Mouse (Mus musculus) heart, embryonic 15.5 days (tissue): Measurements from ENCODE around the gene Nt5dc3. TPM values are rescaled to one million over a fixed set of nuclear protein-coding genes. Genes with fewer than 3 reads are reported as not detected.

Experiments
- ATAC-seq: fragments of 200-750 bp; cut with Nextera tagmentation; replicated peaks from 2 replicates; pipeline ENCODE4 v1.8.0; 2017; ENCODE audit warnings: low read depth, moderate TSS enrichment; ENCODE audit not compliant: insufficient number of reproducible peaks, insufficient read depth, low FRiP score
- H3K27ac ChIP-seq: fragments of 300-500 bp; sonication (generic); 2 replicates; pipeline ENCODE4 v1.5.1; 2015; ENCODE audit warnings: mild to moderate bottlenecking, inconsistent platforms
- H3K27me3 ChIP-seq: fragments of 300-500 bp; sonication (generic); 2 replicates; pipeline ENCODE4 v1.6.1; 2015; ENCODE audit warnings: inconsistent platforms
- H3K36me3 ChIP-seq: fragments of 300-500 bp; sonication (generic); 2 replicates; pipeline ENCODE4 v1.6.1; 2015; ENCODE audit warnings: mild to moderate bottlenecking, inconsistent platforms
- H3K4me1 ChIP-seq: fragments of 300-500 bp; sonication (generic); replicated peaks from 2 replicates; pipeline ENCODE4 v1.6.1; 2015; ENCODE audit warnings: inconsistent platforms
- H3K4me2 ChIP-seq: fragments of 300-500 bp; sonication (generic); 2 replicates; pipeline ENCODE4 v1.6.1; 2015; ENCODE audit warnings: inconsistent platforms, mild to moderate bottlenecking, moderate library complexity
- H3K4me3 ChIP-seq: fragments of 300-500 bp; sonication (generic); 2 replicates; pipeline ENCODE4 v1.5.1; 2015; ENCODE audit warnings: mild to moderate bottlenecking, inconsistent platforms
- H3K9ac ChIP-seq: fragments of 300-500 bp; sonication (generic); 2 replicates; pipeline ENCODE4 v1.6.1; 2015; ENCODE audit warnings: mild to moderate bottlenecking, inconsistent platforms
- H3K9me3 ChIP-seq: fragments of 300-500 bp; sonication (generic); replicated peaks from 2 replicates; pipeline ENCODE4 v1.6.1; 2016; ENCODE audit warnings: inconsistent platforms
- WGBS: fragments of 180-500 bp; shearing (Covaris S2); methylation state at CpG from one replicate; pipeline ENCODE4 v1.1.7; 2015; ENCODE audit warnings: mixed read lengths; 5-methylcytosine and 5-hydroxymethylcytosine counted together
- polyA plus RNA-seq: library from polyadenylated mRNA; unstranded; fragments of >200 nt; fragmentation: Nextera tagmentation; extraction: Ambion mirVana; gene quantifications from 2 replicates; pipeline ENCODE4 v1.2.1, GENCODE M21; 2015

Gene Nt5dc3
- polyA plus RNA-seq, 1 experiment from 2014 or later, result 3.4 TPM

DNA sequence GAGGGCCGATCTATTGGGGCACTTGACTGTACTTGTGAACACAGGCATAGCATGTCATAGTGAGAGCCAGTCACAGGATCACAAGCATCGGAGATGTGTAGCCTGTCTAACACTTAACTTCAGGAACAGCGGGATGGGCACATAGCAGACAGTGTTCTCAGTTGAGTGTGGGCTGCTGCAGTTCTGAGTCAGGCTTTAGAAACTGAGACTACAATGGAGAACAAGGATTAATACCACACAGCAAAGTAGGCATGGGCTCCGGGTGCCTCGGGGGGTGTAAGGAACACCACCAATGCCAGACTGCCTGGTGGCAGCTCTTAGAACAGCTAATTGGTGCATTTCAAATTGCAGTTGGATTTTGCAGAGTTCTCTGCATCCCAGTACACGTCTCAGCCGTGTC is 42.2 kb downstream of the Nt5dc3 start:
- H3K27ac ChIP-seq, result no peak overlapping the region
- H3K4me2 ChIP-seq, result no peak overlapping the region
- no peak for ATAC-seq
- no peaks in the 10 kb centered on the region for H3K27me3 ChIP-seq
- no peak overlapping the region for H3K4me3 ChIP-seq
- H3K36me3 ChIP-seq, result peaks cover 19% of the 10 kb centered on the region; the same call in 1 of the 2 replicates
- H3K4me1 ChIP-seq, result peaks cover 31% of the 10 kb centered on the region
- no peaks in the 10 kb centered on the region for H3K9me3 ChIP-seq
- 93% methylated on average over 7 of the region's 7 CpGs for WGBS
- no peak overlapping the region for H3K9ac ChIP-seq

DNA sequence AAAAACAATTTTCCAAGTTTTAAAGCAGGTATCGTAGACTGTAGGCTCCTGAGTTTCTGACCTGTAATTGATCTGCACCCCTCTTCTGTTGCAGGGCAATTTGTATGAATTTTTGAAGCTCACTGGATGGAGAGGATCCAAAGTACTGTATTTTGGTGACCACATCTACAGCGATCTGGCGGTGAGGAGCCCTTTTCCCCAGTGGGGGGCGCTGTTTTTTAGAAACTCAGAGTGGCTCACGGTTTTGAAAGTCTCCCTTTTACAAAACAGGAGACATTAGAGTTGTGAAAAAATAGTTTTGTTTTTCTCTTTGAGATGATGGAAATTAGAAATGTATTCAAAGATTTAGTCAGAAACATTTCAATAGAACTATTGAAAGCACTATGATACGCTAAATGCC is 45.3 kb downstream of the Nt5dc3 start:
- H3K27me3 ChIP-seq, result no peaks in the 10 kb centered on the region
- H3K4me1 ChIP-seq, result peaks cover 32% of the 10 kb centered on the region
- ATAC-seq, result no peak
- no peaks in the 10 kb centered on the region for H3K9me3 ChIP-seq
- no peak overlapping the region for H3K4me2 ChIP-seq
- H3K27ac ChIP-seq, result no peak overlapping the region
- WGBS, result 82% methylated on average over 6 of the region's 6 CpGs
- no peak overlapping the region for H3K4me3 ChIP-seq
- H3K9ac ChIP-seq, result no peak overlapping the region
- peaks cover 25% of the 10 kb centered on the region; the same call in 1 of the 2 replicates for H3K36me3 ChIP-seq

DNA sequence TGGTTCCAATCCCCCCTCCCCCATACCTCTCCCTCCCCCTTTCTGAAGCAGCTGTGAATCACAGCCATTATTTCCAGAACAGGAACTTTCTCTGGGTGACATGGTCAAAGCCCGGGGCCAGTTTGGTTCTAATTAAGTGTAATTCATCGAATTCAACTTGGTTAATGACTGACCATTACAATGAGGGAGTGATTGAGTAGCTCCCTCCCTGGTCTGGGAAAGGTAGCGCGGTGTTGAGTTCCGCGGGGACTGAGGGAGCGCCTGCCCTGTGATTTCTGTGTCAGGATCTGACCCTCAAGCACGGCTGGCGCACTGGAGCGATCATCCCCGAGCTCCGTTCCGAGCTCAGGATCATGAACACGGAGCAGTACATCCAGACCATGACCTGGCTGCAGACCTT is 46.1 kb downstream of the Nt5dc3 start:
- no peak overlapping the region for H3K4me2 ChIP-seq
- peak overlapping the region; percentile 91 for H3K27ac ChIP-seq
- H3K9ac ChIP-seq, result no peak overlapping the region
- WGBS, result 84% methylated on average over 14 of the region's 14 CpGs
- peaks cover 25% of the 10 kb centered on the region; the same call in 1 of the 2 replicates for H3K36me3 ChIP-seq
- H3K9me3 ChIP-seq, result no peaks in the 10 kb centered on the region
- H3K4me1 ChIP-seq, result peaks cover 25% of the 10 kb centered on the region
- H3K4me3 ChIP-seq, result no peak overlapping the region
- no peak for ATAC-seq
- no peaks in the 10 kb centered on the region for H3K27me3 ChIP-seq

DNA sequence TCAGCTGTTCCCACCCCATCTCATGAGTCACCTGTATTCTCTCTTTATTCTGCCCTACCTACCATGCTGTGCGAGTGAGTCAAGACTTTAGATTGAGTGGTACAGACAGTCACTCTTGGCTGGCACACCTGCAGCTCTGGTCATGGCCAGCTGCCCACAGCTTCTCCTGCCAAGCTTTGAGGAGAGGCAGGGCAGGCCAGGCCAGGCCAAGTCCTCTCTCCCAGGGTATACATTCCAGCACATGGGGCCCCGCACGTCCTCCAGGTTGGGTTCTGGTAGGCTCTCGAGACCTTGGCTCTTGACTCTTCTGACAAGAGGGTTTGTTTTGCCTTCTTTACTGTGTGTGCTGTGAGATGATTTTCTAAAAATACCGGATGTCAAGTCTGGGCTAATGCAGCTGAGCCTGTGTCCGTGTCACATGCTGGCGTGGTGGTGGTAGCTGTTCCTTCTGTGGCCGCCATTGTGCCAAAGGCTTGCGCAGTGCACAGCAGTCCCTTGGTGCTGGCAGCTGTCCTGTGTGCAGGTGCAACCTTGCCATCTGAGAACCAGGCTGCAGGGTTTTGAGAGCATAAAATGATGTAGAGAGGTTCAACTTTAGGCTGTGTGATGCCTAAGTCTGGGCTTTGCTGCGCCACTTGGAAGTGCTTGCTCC is 47.2 kb downstream of the Nt5dc3 start:
- Histone ChIP-seq H3K36me3 (peaks cover 22% of the 10 kb centered on the region; the same call in 1 of the 2 replicates), H3K4me2 (no peak overlapping the region), H3K4me1 (peaks cover 19% of the 10 kb centered on the region), H3K9ac (no peak overlapping the region), H3K9me3 (no peaks in the 10 kb centered on the region), H3K4me3 (no peak overlapping the region), H3K27ac (peak overlapping the region; percentile 91), H3K27me3 (no peaks in the 10 kb centered on the region)
- 47% methylated on average over 10 of the region's 10 CpGs for WGBS
- peak; percentile 92 for ATAC-seq

DNA sequence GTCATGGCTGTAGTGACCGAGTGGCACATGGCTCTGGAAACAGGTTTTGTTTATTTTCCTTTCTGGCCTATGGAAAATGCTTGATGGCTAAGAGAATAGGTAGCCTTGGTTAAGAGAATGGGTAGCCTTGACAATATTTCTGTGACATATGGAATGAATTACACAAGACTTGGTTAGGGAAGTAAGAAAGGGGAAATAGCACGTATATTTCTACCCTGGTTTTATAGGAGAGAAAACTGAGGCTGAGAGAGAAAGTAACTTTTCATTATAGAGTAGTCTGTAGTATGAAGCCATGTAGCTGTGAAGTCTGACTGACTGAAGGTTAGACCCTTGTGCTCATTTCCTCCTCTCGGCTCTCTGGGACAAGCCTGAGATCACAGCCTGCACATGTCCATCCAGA is 48.1 kb downstream of the Nt5dc3 start:
- Histone ChIP-seq H3K4me1 (peaks cover 16% of the 10 kb centered on the region), H3K4me3 (no peak overlapping the region), H3K36me3 (peaks cover 27% of the 10 kb centered on the region; the same call in 1 of the 2 replicates), H3K27me3 (no peaks in the 10 kb centered on the region), H3K4me2 (no peak overlapping the region), H3K27ac (peak overlapping the region; percentile 91), H3K9me3 (no peaks in the 10 kb centered on the region), H3K9ac (no peak overlapping the region)
- 82% methylated on average over 3 of the region's 3 CpGs for WGBS
- no peak for ATAC-seq

DNA sequence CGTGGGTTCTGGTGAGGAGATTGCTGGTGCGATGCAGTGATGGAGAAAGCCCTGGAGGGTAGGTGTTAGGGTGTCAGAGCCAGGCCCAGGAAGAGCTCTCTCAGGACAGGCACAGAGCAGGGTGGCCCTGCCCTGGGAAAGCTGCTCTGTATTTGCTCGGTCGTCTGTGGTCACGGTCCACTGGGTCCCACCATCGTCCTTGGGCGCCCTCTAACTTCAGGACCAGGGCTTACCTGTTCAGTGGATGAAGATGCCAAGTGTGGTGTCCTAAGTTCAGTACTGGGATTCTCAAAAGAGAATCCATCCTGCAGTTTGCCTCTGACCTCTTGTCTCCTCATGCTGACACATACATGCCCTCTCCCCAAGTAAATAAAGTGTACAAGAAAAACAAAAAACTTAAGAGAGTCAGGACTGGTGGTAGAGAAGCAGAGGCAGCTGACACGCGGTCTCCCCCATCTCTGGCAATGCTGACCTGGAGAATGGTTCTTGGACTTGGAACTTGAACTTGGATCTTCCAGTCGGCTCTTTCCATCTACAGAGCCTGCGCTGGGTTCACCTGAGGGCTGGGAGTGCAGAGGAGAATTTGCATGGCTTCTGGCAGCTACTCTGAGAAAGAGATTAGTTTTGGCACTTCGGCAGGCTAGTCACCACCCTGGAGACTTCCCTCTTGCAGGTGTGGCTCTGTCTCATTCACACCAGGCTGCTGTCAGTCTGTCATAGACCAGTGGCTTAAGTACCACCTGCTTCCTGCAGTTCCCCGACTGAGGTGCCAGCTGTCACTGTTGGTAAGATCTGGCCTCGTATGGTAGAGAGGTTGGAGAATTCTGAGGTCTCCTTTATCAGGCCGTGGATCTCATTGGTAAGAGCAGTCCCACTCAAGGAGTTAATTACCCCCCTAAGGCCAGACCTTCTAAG is 49.7 kb downstream of the Nt5dc3 start:
- WGBS, result 89% methylated on average over 15 of the region's 15 CpGs
- H3K27ac ChIP-seq, result no peak overlapping the region
- H3K36me3 ChIP-seq, result peaks cover 31% of the 10 kb centered on the region; the same call in 1 of the 2 replicates
- no peak overlapping the region for H3K9ac ChIP-seq
- no peak overlapping the region for H3K4me3 ChIP-seq
- no peaks in the 10 kb centered on the region for H3K9me3 ChIP-seq
- H3K27me3 ChIP-seq, result no peaks in the 10 kb centered on the region
- no peak overlapping the region for H3K4me2 ChIP-seq
- H3K4me1 ChIP-seq, result peaks cover 16% of the 10 kb centered on the region
- no peak for ATAC-seq

DNA sequence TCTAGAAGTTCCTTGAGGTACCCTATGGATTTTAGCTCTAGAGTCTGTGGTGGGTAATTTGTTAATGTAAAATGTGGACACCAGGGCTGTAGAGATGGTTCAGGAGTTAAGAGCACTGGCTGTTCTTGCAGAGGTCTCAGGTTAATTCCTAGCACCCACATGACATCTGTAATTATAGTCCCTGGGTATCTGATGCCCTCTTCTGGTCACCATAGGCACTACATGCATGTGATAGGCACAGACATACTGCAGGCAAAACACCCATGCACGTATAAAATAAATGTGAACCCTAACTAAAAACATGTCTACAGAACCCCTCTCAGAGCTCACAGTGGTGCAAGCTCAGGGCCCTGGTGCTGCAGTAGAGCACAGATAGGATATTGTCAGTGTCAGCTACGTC is 50.7 kb downstream of the Nt5dc3 start:
- H3K4me3 ChIP-seq, result no peak overlapping the region
- 87% methylated on average over 2 of the region's 2 CpGs for WGBS
- H3K27me3 ChIP-seq, result no peaks in the 10 kb centered on the region
- H3K27ac ChIP-seq, result no peak overlapping the region
- H3K9me3 ChIP-seq, result no peaks in the 10 kb centered on the region
- H3K9ac ChIP-seq, result no peak overlapping the region
- peaks cover 16% of the 10 kb centered on the region for H3K4me1 ChIP-seq
- peaks cover 29% of the 10 kb centered on the region for H3K36me3 ChIP-seq
- no peak overlapping the region for H3K4me2 ChIP-seq
- ATAC-seq, result no peak

DNA sequence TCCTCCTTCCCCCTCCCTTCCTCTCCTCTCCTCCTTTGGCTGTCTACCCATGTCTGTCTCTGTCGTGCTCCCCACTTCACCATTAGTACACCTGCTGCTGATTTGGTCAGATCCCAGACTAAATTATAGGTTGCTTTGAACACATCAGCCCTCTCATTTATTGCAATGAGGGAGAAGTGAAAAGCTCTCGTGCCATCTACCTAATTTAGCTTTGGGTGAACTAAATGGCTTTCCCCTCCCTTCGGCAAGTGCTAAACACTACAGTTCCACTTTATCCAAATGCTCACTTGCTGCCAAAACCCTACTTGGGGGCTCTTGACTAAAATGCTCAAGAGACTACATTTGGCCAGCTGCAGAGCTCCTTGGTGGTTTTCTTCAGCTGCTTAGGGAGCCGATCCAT is 58.0 kb downstream of the Nt5dc3 start:
- WGBS, result 86% methylated on average over 4 of the region's 4 CpGs
- Histone ChIP-seq H3K9me3 (no peaks in the 10 kb centered on the region), H3K4me3 (no peak overlapping the region), H3K9ac (no peak overlapping the region), H3K4me1 (no peaks in the 10 kb centered on the region), H3K36me3 (peaks cover 24% of the 10 kb centered on the region), H3K27ac (no peak overlapping the region), H3K27me3 (no peaks in the 10 kb centered on the region), H3K4me2 (no peak overlapping the region)
- ATAC-seq, result no peak

DNA sequence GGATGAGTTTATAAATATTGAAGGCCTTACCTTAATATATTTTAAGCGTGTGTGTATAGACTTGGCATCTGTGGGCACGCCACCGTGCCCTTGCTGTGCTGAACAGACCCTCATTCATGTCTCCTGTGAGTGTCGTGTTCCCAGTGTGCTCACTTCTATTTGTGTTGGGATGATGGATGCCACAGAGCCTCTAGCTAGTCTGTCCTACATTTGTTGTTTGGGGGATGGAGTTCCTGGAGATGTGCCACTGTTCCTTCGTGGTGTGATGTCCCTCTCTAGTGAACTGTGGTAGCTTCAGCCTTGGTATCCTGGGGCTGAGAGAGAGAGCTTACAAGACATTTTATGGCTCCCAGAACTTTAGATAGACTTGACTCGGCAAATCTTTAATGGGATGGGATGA is 60.0 kb downstream of the Nt5dc3 start:
- H3K36me3 ChIP-seq, result peaks cover 15% of the 10 kb centered on the region
- H3K27ac ChIP-seq, result no peak overlapping the region
- H3K4me2 ChIP-seq, result no peak overlapping the region
- H3K9ac ChIP-seq, result no peak overlapping the region
- H3K9me3 ChIP-seq, result no peaks in the 10 kb centered on the region
- 87% methylated on average over 6 of the region's 6 CpGs for WGBS
- H3K4me3 ChIP-seq, result no peak overlapping the region
- no peaks in the 10 kb centered on the region for H3K4me1 ChIP-seq
- no peak for ATAC-seq
- H3K27me3 ChIP-seq, result no peaks in the 10 kb centered on the region

DNA sequence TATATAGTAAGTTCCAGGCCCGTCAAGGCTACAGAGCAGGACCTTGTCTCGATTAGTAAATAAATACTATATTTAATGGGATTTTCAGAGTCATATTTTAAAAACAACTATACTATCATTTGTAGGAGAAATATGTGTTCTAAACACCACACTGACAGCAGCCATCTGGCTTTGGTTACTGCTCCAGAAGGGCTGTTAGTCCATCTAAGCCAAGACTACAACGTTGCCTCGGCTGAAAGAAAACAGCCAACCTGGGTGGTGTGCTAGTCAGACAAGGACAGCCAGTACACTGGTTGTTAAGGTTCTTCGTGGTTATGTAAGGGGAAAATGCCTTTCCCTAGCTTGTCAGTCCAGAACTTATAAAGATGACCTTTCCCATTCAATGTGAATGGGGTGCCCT is 63.9 kb downstream of the Nt5dc3 start:
- Histone ChIP-seq H3K4me2 (no peak overlapping the region), H3K9me3 (no peaks in the 10 kb centered on the region), H3K27me3 (no peaks in the 10 kb centered on the region), H3K4me3 (no peak overlapping the region), H3K36me3 (peaks cover 4% of the 10 kb centered on the region; the same call in 1 of the 2 replicates), H3K9ac (no peak overlapping the region), H3K27ac (no peak overlapping the region), H3K4me1 (no peaks in the 10 kb centered on the region)
- ATAC-seq, result no peak
- WGBS, result 79% methylated on average over 5 of the region's 5 CpGs

DNA sequence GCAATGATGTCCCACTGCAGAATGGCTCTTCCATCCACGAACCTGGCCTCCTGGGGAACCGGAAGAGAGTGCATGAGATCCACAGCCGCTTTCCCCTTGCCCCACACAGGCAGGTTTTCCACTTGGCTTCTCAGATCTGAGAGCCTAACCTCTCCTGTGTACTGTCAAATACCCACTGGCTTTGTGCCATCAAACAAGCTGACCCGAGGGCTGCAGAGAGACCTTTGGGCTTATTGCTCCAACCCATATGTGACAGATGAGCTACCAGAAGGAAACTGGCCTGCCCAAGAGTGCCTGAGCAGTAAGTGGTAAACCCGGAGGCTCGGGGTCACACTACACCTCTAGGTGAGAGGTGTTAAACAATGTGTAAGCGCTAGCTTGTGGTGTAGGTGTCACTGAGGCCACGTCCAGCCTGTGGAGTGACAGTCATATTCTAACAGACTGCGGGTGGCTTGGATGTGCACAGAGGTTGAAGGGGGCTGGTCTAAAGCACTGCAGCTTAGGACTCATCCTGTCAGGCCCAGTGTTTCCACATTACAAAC is 68.2 kb downstream of the Nt5dc3 start:
- no peak overlapping the region for H3K4me3 ChIP-seq
- no peak overlapping the region for H3K4me2 ChIP-seq
- H3K4me1 ChIP-seq, result peaks cover 16% of the 10 kb centered on the region
- H3K27ac ChIP-seq, result no peak overlapping the region
- no peak for ATAC-seq
- H3K27me3 ChIP-seq, result no peaks in the 10 kb centered on the region
- WGBS, result 69% methylated on average over 9 of the region's 9 CpGs
- no peak overlapping the region for H3K9ac ChIP-seq
- no peaks in the 10 kb centered on the region for H3K9me3 ChIP-seq
- no peaks in the 10 kb centered on the region for H3K36me3 ChIP-seq
